Mouse (Mus musculus) myocyte (in vitro differentiated cells): Measurements from ENCODE around the gene Lpo.

ENCODE experiments used
- E2F4 ChIP-seq: IDR thresholded peaks from one replicate; pipeline ENCODE4 v1.6.1; 2011; ENCODE audit warnings: mild to moderate bottlenecking, control low read depth, moderate library complexity; ENCODE audit not compliant: insufficient read depth
- MAX ChIP-seq: IDR thresholded peaks from one replicate; pipeline ENCODE4 v1.6.1; 2011; ENCODE audit warnings: low read depth, mild to moderate bottlenecking, control low read depth
- MYOD1 ChIP-seq, 3 experiments: IDR thresholded peaks; one replicate each; pipeline ENCODE4 v1.6.1; 2011; ENCODE audit warnings: control low read depth in 2 of 3, low read depth in 2 of 3, mild to moderate bottlenecking in 2 of 3, moderate library complexity in 1 of 3; ENCODE audit not compliant: insufficient read length in 2 of 3, control insufficient read depth in 1 of 3
- POLR2A ChIP-seq: IDR thresholded peaks from one replicate; pipeline ENCODE4 v1.6.1; 2011; ENCODE audit warnings: low read depth, mild to moderate bottlenecking, control low read depth, moderate library complexity; ENCODE audit not compliant: insufficient read length
- REST ChIP-seq: IDR thresholded peaks from one replicate; pipeline ENCODE4 v1.6.1; 2011; ENCODE audit warnings: mild to moderate bottlenecking, control low read depth, moderate library complexity; ENCODE audit not compliant: insufficient read depth, insufficient read length
- TCF12 ChIP-seq: IDR thresholded peaks from one replicate; pipeline ENCODE4 v1.6.1; 2011; ENCODE audit warnings: mild to moderate bottlenecking, control low read depth; ENCODE audit not compliant: poor library complexity, insufficient read depth, severe bottlenecking
- TCF3 ChIP-seq: IDR thresholded peaks from one replicate; pipeline ENCODE4 v1.6.1; 2011; ENCODE audit warnings: low read depth, control low read depth; ENCODE audit not compliant: insufficient read length
- USF1 ChIP-seq: IDR thresholded peaks from one replicate; pipeline ENCODE4 v1.6.1; 2011; ENCODE audit warnings: low read depth, mild to moderate bottlenecking, control low read depth, moderate library complexity

- TF ChIP-seq TCF12: no peak
- no peak for TF ChIP-seq POLR2A
- TF ChIP-seq REST: no peak
- no peak for TF ChIP-seq USF1
- TF ChIP-seq TCF3: no peak
- no peak for TF ChIP-seq MYOD1 (IDR thresholded peaks at IDR 0.05; ENCODE audit: control insufficient read depth in 1 of 3, insufficient read length in 2 of 3, low read depth in 2 of 3)
- TF ChIP-seq E2F4: no peak
- TF ChIP-seq MAX: no peak
Measured at GRCm38 (mm10) chr11:87811396-87811795, 16.7 kb downstream of the Lpo start.
